Mouse (Mus musculus): ENCODE measurements around the gene Gm2056. TPM values are rescaled to one million over a fixed set of nuclear protein-coding genes. Genes with fewer than 3 reads are reported as not detected.

The Gm2056 gene
- polyA plus RNA-seq, 1 experiment from 2014 or later: not detected

Other genes starting within 250 kb of the Gm2056 start
- gene Gm21936, start 231.5 kb upstream of the Gm2056 start, polyA plus RNA-seq (2014; fragmentation: Nextera tagmentation; extraction: Ambion mirVana): not detected in 2 replicates
- gene BB287469, start 210.4 kb upstream of the Gm2056 start, polyA plus RNA-seq (2014; fragmentation: Nextera tagmentation; extraction: Ambion mirVana): not detected in 2 replicates
- not detected in 2 replicates for gene Gm2001, start 184.7 kb upstream of the Gm2056 start, polyA plus RNA-seq (2014; fragmentation: Nextera tagmentation; extraction: Ambion mirVana)
- gene Gm2016, start 152.9 kb upstream of the Gm2056 start, polyA plus RNA-seq (2014; fragmentation: Nextera tagmentation; extraction: Ambion mirVana): not detected in 2 replicates
- gene Gm2022, start 131.6 kb upstream of the Gm2056 start, polyA plus RNA-seq (2014; fragmentation: Nextera tagmentation; extraction: Ambion mirVana): not detected in 2 replicates
- not detected in 2 replicates for gene Gm2035, start 107.1 kb upstream of the Gm2056 start, polyA plus RNA-seq (2014; fragmentation: Nextera tagmentation; extraction: Ambion mirVana)
- not detected in 2 replicates for gene Gm2042, start 72.9 kb upstream of the Gm2056 start, polyA plus RNA-seq (2014; fragmentation: Nextera tagmentation; extraction: Ambion mirVana)
- not detected in 2 replicates for gene Gm2075, start 15.2 kb upstream of the Gm2056 start, polyA plus RNA-seq (2014; fragmentation: Nextera tagmentation; extraction: Ambion mirVana)
- not detected in 2 replicates for gene Gm6803, start 8.2 kb upstream of the Gm2056 start, polyA plus RNA-seq (2014; fragmentation: Nextera tagmentation; extraction: Ambion mirVana)
- gene Gm16368, start 56.7 kb downstream of the Gm2056 start, polyA plus RNA-seq (2014; fragmentation: Nextera tagmentation; extraction: Ambion mirVana): not detected in 2 replicates
- gene Gm10436, start 155.1 kb downstream of the Gm2056 start, polyA plus RNA-seq (2014; fragmentation: Nextera tagmentation; extraction: Ambion mirVana): not detected in 2 replicates
- gene Gm8332, start 223.1 kb downstream of the Gm2056 start, polyA plus RNA-seq (2014; fragmentation: Nextera tagmentation; extraction: Ambion mirVana): not detected in 2 replicates
- not detected in 2 replicates for gene Gm5662, start 247.5 kb downstream of the Gm2056 start, polyA plus RNA-seq (2014; fragmentation: Nextera tagmentation; extraction: Ambion mirVana)